Mouse (Mus musculus) right cerebral cortex, postnatal 36 days (tissue): ENCODE data around the gene Rnf13.
"Not testable (repeated sequence)": the region's sequence is repeated elsewhere in the genome, so short reads cannot be mapped to it uniquely, and the experiment has no call there.

Experiments used
- DNase-seq, 2 experiments: peaks; one replicate each; pipeline ENCODE4 v3.0.0; 2022; ENCODE audit warnings: low spot score in 2 of 2, mixed read lengths in 1 of 2

The Rnf13 gene

GRCm38 (mm10) chr3:57735511-57736370 lies at the start of gene Rnf13:
Gene Rnf13, plus strand, starts transcription at chr3:57736062.
- peak; percentile 96 to 97 for DNase-seq

- DNase-seq = no peak
Measured at GRCm38 (mm10) chr3:57691772-57692171, 44.1 kb upstream of the Rnf13 start.

DNA sequence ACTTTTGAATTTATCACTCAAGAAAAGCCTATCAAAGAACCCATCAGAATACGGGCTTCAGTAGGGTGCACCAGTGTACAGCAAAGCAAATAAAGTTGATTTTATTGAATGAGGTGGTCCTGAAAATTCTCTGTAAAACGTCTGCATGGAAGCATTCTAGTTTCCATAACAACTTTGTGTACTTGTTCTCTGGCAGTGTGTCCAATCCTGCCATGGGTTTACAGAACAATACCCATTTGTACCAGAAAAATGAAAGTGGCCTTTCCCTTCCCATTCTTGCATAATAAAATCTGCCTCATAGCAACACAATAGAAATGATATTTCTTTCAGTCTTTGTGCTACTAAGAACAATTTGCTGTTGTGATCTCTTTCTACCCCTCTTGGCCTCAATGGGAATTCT lies 43.1 kb upstream of the Rnf13 start, which contains the start of gene Ankub1:
Gene Ankub1, minus strand, starts transcription at position 81 of the 400 bp plus-strand sequence.
- no peak for DNase-seq

DNA sequence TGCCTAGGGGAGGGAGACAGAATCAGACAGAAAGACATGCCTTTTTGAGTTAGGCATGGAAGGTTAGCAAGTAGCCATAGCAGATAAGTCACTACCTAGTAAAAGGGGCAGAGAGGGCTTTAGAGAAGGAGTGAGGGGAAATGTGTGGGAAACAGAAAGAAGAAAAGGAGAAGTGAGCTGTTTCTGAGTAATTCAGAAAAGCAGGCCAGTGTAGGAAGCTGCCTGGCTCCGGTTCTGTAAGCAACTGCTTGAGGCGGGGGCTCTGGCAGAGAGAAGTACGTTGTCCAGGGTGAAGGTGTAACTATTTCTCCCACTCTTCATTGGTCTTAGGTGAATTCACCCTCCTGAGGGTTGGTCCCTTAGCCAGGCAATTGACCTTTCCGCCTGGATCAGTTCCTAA lies 39.6 kb upstream of the Rnf13 start:
- no peak for DNase-seq

- no peak for DNase-seq
Measured at GRCm38 (mm10) chr3:57696779-57697178, 39.1 kb upstream of the Rnf13 start.

- DNase-seq = no peak
Measured at GRCm38 (mm10) chr3:57714151-57714550, 21.7 kb upstream of the Rnf13 start.

DNA sequence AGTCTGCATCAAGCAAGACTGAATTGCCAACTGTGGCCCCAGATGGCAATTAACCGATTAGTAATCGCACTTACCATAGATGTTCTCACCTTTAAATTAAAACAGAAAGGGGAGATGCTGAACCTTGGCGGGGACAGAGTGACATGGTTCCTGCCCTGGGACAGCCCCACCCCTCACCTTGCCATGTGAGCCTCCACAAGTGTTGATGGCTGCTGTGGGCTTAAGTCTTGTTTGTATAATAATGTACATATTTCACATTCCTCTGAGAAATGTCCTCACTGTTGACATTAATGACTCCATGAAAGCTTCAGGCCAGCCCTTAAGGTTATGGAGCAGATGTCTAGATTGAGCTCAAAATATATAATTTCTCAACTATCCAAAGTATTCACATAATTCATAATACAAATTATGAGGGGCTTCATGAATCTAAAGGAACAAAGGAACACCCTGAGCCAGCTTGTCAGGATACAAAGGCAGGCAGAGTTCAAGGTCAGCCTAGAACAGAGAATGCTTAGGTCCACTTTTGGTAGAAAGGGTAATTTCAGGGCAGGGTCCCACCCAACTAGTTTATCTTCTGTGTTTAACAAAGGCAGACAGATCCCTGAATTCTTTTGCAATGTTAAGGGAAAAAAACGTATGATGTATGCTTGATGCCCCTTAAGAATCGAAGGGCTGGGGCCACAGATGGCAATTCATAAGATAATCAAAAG lies 3.5 kb upstream of the Rnf13 start:
- DNase-seq = no peak

GRCm38 (mm10) chr3:57736419-57737095 lies 695 bp downstream of the Rnf13 start:
- DNase-seq = no peak

DNA sequence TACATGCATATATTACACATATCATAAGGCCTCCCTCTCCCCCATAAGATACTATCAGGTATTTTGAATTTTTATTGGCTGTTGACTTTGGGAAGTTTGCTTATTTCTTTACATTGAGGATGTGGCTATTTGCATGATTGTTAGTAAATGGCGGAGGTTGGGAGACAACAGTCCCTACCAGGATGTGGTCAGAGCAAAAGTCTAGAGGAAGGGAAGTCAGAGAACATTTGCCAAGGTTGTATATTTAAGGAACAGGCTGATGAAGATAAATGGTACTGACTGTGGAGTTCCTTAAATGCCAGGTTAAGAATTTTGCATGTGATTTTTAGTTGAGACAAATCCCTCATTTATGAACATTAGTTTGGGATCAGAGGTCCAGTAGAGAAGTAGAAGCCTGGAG lies 4.0 kb downstream of the Rnf13 start:
- no peak for DNase-seq

DNA sequence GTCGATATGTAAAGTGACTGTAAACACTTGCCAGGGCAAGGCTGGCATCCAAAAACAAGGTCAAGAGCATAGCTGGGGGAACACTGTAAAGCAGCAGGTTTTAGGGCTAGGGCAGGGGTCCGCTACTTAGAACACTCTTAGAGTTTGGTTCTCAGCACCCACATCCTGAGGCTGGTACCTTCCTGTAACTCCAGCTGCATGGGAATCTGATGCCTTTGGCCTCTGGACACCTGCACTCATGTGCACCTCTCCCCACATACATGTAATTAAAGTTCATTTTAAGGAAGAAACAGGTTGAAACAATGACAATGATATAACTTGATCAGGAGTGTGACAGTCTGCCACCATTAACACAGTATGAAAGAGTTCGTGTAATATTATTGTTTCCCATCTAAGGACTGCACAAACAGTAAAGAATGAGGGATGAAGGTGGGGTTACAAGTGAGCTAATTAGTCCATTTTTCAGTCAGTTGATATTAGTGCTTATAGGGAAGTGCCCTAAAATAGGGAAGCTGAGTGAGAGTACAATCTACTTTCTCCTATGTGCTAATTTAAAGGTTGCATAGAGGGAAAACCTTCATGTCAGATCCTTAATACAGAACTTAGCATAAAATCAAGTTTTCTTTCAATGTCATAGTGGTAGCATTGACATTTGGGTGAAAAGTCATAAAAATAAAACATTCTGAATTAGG lies 12.9 kb downstream of the Rnf13 start:
- no peak for DNase-seq

- DNase-seq = no peak
Measured at GRCm38 (mm10) chr3:57776915-57777314, 41.1 kb downstream of the Rnf13 start.

DNA sequence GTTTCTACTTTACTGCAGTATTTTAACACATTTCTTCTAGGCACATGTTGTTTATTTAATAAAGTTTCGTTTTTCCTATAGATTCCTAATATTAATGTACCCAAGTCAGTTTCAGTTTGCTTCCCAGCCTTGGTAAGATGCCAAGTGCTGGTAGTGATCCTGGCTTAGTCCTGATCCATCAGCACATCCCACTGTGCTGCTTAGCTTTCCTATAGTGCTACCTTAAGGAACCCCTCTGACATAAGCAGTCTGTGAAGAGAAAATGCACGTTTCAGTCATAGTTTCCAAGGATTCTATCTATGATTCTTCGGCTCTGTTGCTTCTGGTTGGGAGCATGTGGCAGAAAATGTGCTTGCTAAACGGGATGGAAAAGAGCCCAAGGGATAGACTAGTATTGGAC lies 52.6 kb downstream of the Rnf13 start:
- DNase-seq = no peak

GRCm38 (mm10) chr3:57789005-57789962 lies 53.4 kb downstream of the Rnf13 start:
- DNase-seq = no peak

DNA sequence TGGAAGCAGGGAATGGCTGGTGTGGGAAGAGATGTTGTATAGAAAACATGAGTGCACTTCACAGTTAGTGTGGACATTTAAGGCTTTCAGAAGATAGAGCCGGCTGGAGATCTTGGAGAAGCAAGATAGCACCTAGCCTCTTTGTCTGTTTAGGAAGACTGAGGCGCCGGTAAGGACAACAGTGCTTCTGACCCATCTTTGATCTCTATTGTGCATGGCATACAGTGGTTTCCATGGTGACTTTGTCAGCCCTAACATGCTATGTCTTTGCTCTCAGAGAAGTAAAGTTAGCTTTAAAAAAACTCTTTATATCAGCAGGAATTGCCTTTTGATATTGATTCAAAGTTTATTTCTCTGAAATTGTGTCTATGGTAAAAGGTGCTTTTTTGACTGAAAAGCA lies 55.2 kb downstream of the Rnf13 start:
- no peak for DNase-seq

DNA sequence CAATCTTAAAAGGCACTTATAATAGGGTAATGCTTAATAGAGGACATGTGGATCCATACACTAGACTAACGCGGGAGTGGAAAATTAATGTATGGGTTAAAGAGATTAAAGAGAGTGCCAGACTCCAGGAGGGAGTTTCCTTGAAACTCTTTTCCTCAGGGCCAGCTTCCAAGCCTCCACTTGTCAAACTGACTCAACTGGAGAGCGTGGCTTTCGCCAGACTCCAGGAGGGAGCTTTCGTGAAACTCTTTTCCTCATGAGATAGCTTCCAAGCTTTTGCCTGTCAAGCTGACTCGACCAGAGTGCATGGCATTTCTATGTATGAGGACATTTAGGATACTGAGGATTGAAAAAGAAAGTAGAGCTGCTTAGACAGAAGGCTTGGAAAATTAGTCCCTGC lies 59.2 kb downstream of the Rnf13 start:
- DNase-seq = not testable (repeated sequence)

DNA sequence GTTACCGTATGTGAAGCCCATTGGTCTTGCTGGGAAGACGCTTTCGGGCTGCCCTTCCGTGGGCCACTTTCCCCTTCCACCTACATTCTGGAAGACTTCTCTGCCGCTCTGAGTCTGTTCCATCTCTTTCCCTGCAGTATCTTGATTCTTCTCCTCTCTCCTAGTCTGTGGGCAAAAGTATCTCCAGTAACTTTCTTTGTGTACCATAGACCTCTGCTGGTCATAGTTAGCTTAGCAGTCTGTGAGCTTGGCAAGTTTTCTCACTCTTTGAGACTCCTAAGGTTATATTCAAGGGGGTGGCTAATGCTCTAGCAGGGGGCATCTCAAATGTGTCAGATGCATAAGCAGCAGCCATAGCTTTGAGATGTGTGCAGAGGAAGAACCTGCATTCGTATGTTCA lies 79.6 kb downstream of the Rnf13 start:
- no peak for DNase-seq

GRCm38 (mm10) chr3:57825866-57826265 lies 90.0 kb downstream of the Rnf13 start:
- no peak for DNase-seq

DNA sequence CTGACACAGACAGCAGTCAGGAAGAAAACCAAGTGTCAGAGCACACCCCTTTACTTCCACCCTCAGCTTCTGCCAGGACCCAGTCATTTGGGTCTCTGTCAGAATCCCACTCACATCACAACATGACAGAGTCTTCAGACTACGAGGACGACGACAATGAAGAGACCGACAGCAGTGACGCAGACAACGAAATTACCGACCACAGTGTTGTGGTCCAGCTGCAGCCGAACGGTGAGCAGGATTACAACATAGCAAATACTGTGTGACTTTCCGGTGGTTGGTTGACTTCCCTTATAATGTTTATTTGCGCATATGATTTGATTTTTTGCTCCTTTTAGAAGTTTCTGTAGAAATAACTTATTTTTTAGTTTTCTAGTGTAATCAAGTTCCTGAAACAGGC lies 97.7 kb downstream of the Rnf13 start:
- DNase-seq = no peak

- no peak for DNase-seq
Measured at GRCm38 (mm10) chr3:57836911-57837310, 101.0 kb downstream of the Rnf13 start.

DNA sequence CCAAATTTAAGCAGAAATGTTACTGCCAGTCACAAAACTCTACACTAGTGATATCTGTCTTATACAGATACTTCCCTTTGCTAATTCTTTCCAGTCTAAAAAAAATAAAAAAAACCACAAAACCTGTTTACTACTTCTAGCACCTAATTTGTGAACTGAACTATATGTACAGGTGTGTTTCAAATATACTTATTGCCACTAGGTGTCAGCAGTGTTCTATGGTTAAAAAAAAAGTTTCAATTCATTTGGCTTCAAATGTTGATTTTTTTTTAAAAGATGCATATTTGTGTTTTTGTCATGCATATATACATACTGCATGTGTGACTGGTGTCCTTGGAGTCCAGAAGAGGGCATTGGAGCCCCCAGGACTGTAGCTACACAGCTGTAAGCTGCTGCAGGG lies 107.9 kb downstream of the Rnf13 start:
- no peak for DNase-seq
